Mouse (Mus musculus): Measurements from ENCODE around the gene Hpd.
A peak's percentile ranks its signal among the peaks of the same experiment; 100 is the strongest.

Hpd gene

GRCm38 (mm10) chr5:123134186-123134874 lies 48.2 kb downstream of the Hpd start:
- peak; percentile 73 to 86 for DNase-seq

GRCm38 (mm10) chr5:123133784-123134143 lies 48.8 kb downstream of the Hpd start:
- DNase-seq: peak in 1 of 2 experiments; percentile 54

GRCm38 (mm10) chr5:123133083-123133783 lies 49.3 kb downstream of the Hpd start:
- DNase-seq: peak; percentile 92 to 93

- peak; percentile 90 to 94 for DNase-seq
Observed at GRCm38 (mm10) chr5:123132308-123133071, 50.0 kb downstream of the Hpd start, which contains the start of gene Rhof. Gene Rhof (minus strand): TSS chr5:123132692.

DNA sequence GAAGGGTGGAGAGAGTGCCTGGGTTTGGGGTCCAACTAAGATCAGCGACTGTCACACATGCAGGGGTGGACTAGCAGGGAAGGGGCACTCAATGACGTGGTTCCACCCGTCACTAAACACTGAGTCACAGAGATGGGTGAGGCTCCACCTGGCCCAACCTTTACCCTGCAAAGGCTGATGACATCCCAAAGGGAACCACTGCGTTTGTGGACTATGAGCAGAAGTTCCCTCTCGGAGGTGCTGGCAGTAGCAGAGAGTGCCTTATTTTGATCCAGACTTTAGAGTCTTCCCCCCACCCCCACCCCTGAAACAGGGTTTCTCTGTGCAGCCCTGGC lies 51.7 kb downstream of the Hpd start:
- DNase-seq: peak; percentile 5 to 12

- DNase-seq: no peak
Observed at GRCm38 (mm10) chr5:123130030-123130813, 52.3 kb downstream of the Hpd start.

DNA sequence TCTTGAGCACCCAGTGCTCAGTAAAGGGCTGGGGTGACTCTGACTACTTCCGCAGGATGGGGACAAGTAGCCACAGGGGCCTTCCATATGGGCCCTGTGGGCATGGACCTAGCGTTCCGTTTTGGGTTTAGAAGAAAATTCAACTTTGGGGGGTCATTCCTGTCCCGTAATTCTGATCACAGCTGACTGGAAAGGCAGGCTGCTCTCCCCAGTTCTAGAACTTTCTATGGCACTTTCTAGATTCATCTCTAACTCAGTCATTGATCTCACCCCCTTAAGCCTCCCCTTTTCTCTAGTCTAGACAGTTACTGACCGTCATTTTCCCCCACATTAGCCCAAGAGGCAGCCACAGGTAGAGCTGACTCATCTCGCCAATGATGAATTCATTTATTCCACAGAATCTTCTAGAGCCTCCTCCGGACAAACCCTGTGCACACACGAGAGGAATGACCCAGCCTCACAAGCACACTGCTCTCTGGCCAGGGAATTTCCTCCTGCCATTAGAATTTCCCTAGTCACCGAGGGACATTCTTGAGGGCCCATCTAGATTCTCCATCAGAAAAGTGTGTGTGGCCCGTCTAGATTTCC lies 53.3 kb downstream of the Hpd start:
- no peak for DNase-seq

DNA sequence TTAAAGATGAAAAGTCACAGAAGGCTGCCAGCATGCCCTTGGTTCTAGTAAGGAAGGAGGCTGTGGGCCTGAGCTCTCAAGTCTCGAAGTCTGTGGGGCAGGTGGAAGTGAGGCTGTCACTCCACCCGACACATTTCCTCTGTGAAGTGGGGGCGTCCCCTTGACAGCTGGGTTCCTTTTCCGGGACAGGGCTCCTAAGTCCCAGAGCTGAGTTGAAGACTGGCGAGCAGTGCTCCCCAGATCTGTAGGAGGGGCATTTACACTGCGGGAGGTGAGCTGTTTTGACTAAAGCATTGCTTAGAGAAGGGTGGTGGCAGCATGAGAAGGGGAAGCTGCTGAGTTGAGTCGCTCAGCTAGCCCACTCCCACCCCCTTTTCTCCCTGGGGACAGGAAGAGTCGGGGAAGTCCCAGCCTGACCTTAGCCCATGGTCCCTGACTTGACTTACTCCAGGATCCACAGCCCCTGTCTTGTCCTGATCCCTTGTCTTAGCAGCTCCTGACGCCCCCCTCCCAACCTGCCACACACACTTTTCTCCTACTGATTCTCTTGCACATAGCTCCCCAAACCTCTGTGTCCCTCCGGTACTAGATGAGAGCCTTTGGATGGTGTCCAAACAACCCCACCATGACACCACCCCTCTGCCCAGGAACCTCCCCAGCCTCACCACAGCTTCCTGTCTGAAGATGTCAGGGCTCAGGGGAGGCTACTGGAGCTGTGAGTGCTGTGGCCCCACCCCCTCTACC lies 53.9 kb downstream of the Hpd start:
- DNase-seq: peak in 1 of 2 experiments; percentile 11

DNA sequence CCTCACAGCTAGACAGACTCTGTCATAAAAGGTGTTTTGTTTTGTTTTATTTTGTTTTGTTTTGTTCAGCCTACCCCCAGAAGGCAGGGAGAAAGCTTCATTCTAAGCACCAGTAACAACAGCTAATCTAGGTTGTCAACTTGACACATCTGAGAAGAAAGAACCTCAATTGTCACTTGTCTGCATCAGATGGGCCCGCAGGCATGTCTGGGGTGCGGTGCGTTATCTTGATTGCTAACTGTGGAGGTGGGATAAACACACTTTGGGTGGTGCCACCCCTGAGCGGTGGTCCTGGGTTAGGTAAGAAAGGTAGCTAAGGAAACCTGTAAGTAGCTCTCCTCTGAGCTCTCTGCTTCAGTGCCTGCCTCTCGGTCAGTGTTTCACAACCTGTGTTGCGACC lies 55.5 kb downstream of the Hpd start:
- DNase-seq: peak in 1 of 2 experiments; percentile 5

- DNase-seq: peak in 1 of 2 experiments; percentile 13
Observed at GRCm38 (mm10) chr5:123125638-123126406, 56.7 kb downstream of the Hpd start.

DNA sequence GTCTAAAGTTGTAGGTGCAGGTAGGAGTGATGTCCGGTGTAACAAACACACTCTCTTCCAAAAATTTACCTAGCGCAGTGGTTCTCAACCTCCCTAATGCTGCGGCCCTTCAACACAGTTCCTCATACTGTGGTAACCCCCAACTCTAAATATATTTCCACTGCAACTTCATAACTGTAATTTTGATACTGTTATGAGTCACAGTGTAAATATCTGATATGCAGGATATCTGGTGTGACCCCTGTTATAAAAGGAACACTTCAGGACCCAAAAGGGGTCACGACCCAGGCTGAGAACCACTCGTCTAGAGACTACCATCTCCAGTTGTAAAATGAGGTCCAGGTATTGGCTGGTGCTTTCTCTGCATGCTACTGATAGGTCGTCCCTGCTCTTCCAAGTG lies 57.4 kb downstream of the Hpd start:
- no peak for DNase-seq

DNA sequence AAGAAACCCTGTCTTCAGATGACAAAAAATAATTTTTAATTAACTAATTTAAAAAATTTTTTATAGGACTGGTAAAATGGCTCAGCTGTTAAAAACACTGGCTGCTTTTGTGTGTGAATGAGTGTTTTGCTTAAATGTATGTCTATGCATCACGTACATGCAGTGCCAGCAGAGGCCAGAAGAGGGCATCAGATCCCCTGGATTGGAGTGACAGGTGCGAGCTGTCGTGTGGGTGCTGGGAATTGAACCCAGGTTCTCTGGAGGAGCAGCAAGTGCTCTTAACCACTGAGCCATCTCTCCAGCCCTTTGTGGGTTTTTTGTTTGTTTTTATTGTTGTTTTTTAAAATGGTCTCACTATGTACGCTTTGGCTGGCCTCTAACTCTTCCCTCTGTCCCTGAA lies 60.3 kb downstream of the Hpd start:
- DNase-seq: peak in 1 of 2 experiments; percentile 52

Measured in cerebellum, postnatal 25 days (tissue).